Mouse (Mus musculus) right cerebral cortex, postnatal 14 days (tissue): Measurements from ENCODE around the gene Cry2.

Experiments used
- DNase-seq: peaks from one replicate; pipeline ENCODE4 v3.0.0; 2022

The Cry2 gene

GRCm38 (mm10) chr2:92444376-92444775 is 10.5 kb upstream of the Cry2 start:
- DNase-seq, result no peak

GRCm38 (mm10) chr2:92443313-92443712 is 9.5 kb upstream of the Cry2 start:
- no peak for DNase-seq

- DNase-seq, result peak; percentile 28
These were observed 8.7 kb upstream of the Cry2 start for GRCm38 (mm10) chr2:92442419-92443001.

DNA sequence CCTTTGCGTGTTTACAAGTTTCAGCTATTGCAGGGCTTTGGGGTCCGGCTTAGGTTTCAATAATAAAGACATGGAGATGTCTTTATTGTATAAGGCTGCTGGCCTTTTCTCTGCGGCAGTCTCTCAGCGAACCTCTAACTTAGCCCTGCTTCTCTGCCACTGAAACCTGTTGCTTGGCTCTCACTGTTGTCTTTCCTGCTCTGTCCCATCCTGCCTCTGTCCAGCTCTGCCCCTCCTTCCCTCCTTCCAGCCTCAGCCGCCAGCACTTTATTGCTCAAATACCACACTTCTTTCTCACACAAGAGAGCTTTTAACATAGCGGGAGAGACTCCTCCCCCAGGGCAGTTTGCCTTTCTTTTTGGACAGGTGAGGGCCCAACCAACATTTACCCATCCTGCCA is 6.6 kb upstream of the Cry2 start:
- DNase-seq, result no peak

DNA sequence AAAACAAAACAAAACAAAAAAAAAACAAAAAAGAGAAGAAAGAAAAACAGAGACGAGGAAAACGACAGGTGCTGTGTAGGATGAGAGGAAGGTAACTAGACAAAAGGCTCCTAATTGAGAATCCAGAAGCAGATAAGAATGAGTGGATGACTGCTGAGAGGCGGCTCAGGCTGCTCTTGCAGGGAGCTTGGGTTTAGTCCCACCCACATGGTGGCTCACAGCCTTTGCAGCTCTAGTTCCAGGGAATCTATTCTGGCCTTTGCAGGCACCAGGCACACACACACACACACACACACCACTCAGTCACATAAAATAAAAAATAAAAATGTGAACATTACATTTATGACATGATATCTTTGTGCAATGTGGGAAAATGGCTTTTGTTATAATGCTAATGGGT is 4.7 kb upstream of the Cry2 start:
- no peak for DNase-seq

DNA sequence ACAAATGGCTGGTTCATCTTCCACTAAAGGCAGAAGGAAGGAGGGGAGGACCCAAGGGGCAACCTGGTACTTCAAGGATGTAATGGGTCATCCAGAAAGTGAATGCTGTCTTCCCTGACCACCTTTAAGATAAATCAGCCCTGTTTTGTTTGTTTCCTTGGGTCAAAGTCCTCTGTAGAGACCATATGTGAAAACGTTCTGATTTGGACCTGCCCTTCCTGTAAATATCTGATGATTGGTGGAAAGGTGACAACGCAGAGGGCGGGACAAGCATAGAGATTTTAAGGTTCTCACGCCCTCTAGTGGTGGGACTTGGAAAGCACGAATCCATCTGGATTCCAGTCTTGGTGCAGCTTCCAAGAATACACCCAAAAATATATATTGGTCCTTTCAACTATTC is 4.0 kb upstream of the Cry2 start:
- DNase-seq, result peak; percentile 77

- no peak for DNase-seq
These were observed 3.5 kb upstream of the Cry2 start for GRCm38 (mm10) chr2:92437366-92437765.

DNA sequence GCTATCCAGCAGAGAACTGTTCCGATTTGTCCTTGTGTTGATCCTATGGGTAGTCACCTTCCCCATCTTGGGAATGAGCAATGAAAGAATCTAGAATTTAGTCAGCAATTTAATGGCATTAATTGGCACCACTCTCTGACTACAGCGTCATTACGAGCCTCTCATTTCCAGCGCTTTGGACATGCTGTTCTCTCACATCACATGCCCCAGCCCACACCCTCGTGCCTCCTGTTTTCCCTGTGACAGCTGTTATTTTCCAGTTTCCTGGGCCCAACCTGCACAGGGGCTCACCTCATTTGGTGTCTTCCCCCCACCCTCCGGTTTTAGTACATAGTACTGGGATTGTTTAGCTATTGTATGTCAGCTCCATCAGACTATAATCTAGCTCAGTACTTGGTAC is 1.2 kb upstream of the Cry2 start:
- no peak for DNase-seq

DNA sequence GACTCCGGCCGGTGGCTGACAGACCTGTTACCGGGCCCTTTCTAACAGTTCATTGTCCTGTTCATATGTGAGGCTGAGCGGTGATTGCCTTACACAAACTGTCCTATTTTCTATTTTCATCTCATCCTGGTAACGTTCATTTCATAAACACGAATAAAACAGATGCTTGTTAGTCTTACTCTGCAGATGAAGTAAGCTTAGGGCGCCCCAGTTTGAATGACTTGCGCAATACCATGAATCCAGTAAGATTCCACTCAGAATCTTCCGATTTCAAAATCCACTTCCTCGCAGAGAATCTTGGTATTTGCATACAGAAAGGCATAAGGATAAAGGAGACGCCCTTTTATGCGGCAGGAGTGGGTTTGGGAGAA is 517 bp upstream of the Cry2 start:
- DNase-seq, result no peak

GRCm38 (mm10) chr2:92432299-92433295 is 1.2 kb downstream of the Cry2 start:
- peak; percentile 56 for DNase-seq

- DNase-seq, result no peak
These were observed 2.1 kb downstream of the Cry2 start for GRCm38 (mm10) chr2:92431611-92432179.

GRCm38 (mm10) chr2:92430723-92431541 is 2.9 kb downstream of the Cry2 start:
- DNase-seq, result peak; percentile 57

GRCm38 (mm10) chr2:92430089-92430488 is 3.8 kb downstream of the Cry2 start:
- DNase-seq, result no peak

DNA sequence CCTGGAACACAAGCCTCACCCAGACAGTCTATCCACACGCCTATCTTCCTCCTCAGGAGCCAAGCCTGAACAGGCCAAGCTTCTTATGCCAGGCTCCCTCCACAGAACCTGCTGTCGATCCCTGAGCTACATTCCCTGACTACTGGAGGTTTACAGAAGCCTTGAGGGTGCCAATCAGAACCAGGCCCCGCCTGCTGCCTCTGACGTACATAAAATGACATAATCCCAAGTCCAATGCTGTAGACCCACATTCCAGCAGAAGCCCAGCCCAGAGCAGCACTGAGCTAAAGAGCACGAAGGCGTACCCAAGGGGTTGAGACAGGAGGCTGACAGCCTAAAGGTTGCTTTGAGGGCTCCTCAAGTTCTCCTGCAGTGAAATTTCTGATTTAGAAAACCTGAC is 6.0 kb downstream of the Cry2 start:
- peak; percentile 65 for DNase-seq

DNA sequence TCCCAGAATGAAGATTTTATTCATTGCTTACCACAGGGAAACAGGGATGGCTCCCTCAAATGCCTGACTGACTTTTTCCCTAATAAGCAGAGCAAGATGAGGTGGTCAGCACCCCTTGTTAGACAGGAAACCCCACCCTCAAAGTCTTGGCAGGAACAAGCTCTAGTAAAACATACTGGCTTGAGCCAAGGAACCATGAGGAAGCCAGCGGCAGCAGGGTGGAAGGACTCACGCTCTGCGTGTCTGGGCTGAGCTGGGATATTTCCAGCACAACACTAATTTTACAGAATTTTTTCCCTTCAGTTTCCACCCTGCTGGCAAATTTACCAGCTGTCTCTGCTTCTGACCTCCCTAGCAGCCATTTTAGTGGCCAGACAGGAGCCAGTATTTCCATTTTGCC is 7.4 kb downstream of the Cry2 start:
- no peak for DNase-seq

DNA sequence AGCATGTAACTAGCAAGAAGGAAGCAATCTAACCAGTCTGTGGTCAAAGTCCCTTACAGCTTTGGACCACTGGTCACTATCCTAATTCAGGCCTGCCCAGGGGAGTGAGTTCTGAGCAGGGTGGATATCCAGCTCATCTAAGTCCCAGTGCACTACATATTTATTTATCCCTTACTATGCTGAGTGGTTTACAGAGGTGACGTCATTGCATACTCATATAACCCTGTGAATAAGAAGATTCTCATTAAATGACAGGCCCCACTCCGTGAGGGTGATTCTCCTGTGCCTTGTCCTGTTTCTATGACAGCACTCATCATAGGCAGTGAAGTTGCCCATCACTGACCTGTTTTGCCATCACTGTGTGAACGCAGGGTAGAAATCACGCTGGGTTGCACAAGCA is 8.5 kb downstream of the Cry2 start:
- no peak for DNase-seq

- no peak for DNase-seq
These were observed 9.2 kb downstream of the Cry2 start for GRCm38 (mm10) chr2:92424462-92425308.

GRCm38 (mm10) chr2:92423702-92424461 is 10.0 kb downstream of the Cry2 start:
- DNase-seq, result peak; percentile 81

DNA sequence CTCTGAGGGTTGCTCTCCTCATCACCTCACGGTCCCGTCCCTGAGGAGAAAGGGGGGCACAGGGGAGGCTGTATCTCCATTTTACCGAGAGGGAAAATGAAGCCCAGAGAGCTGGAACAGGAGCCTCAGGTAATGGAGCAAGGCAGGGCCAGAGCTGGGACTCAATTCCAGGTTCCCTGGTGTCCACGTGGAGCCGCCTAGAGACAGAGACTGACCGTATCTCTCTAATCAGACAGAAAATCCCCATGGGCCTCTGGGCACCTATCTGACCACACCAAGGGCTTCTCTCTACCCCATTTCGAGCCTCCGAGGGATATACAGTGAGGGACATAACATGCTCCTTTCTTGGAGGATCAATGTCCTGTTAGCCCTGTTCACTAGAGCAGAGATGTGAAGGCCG is 10.7 kb downstream of the Cry2 start:
- no peak for DNase-seq

DNA sequence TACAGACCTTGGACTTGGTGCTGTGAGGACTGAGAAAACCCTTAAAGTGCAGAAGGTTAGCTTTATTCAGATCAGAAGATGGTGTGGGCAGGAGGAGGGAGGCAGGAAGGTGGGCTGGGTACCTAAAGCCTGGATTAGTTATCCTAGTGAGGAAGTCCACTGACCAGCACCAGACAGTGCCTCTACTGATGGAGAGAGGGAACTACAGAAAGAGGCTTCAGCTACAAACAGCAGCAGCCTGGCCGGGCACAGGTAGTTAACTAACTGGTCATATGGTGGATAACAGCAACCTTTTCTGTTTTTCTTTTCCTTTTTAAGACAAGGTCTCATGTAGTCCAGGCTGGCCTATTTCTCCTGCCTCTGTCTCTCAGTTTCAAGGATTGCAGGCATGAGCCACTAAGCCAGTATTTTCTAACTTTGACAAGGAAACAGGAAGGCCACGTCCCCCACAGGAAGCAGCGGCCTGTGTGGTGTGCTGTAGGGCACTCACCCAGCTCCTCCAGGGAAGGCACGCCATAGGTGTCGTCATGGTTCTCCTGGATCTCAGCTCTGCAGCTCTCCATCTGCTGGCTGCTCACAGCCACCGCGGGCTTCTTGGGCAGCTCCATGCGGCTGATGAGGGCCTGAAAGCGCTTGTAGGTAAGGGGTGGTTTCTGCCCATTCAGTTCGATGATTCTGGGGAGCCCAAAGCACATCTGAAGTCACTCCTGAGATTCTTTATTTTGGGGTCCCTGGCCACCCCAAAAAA is 11.3 kb downstream of the Cry2 start:
- no peak for DNase-seq
